ENCODE assay signal across 27 mouse cellular contexts in the genomic region with DNA sequence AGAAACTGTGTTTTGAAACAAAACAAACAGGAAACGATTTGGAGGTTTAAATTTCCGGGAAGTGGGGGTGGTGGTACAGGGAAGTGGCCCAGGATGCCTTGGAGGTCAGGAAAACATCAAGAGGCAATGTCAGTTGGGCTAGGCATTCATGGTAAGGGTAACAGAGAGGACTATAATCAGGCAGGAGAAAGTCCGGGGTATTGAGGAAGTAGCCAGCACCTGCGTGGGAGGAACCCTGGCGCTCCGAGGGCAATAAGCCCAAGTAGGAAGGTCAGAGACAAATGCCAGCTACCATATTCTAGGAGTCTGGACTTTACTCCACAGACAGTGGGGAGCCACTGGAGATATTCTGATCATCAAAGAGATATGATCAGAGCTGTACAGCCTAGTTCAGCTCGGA. TPM values are rescaled to one million over a fixed set of nuclear protein-coding genes. Genes with fewer than 3 reads are reported as not detected.
DNase-seq lines count a peak whose midpoint lies in the region; ATAC-seq and TF ChIP-seq lines count a peak whose summit lies in the region.
"Had no signal": no experiment of that assay in that cellular context is flagged by ENCODE, and none has a peak within 500 bp of the region (broad histone marks: within the 10 kb centered on the region; RNA-seq: fewer than 3 reads in every experiment).

No protein-coding gene starts in this region.

- peak; percentile 32 for ATAC-seq in intestine, postnatal 0 days
- peak; percentile 36; the same call in 1 of the 2 replicates for ATAC-seq in neutrophil, adult 5-6 weeks (ENCODE audit: extremely low read depth, insufficient number of reproducible peaks, low FRiP score, poor library complexity, severe bottlenecking)
- ATAC-seq in neural tube, embryonic 15.5 days (ENCODE audit: low FRiP score), result no peak
- ATAC-seq: forebrain, embryonic 15.5 days; midbrain, embryonic 15.5 days had no signal

- no peak overlapping the region for H3K9ac ChIP-seq in intestine, postnatal 0 days (ENCODE audit: low read depth, low read length)
- H3K9ac ChIP-seq in neural tube, embryonic 15.5 days (replicated peaks), result no peak overlapping the region
- H3K9ac ChIP-seq: embryonic facial prominence, embryonic 13.5 days; forebrain, embryonic 15.5 days; heart, embryonic 13.5 days; hindbrain, embryonic 15.5 days; limb, embryonic 12.5 days; liver, embryonic 15.5 days; midbrain, embryonic 15.5 days had no signal

- H3K4me3 ChIP-seq in intestine, postnatal 0 days (ENCODE audit: low read depth, low read length), result no peak overlapping the region
- no peak overlapping the region for H3K4me3 ChIP-seq in neural tube, embryonic 15.5 days (replicated peaks)
- H3K4me3 ChIP-seq: embryonic facial prominence, embryonic 13.5 days; forebrain, embryonic 10.5 days; forebrain, embryonic 15.5 days; gastrocnemius, adult 2 months; heart, adult 2 months; heart, embryonic 13.5 days; hindbrain, embryonic 10.5 days; hindbrain, embryonic 15.5 days; limb, embryonic 12.5 days; liver, embryonic 15.5 days; midbrain, embryonic 10.5 days; midbrain, embryonic 15.5 days had no signal

- no peaks in the 10 kb centered on the region for H3K27me3 ChIP-seq in intestine, postnatal 0 days (replicated peaks; ENCODE audit: control insufficient read depth, insufficient read depth, low read length)
- H3K27me3 ChIP-seq in neural tube, embryonic 15.5 days (replicated peaks), result no peaks in the 10 kb centered on the region
- H3K27me3 ChIP-seq: embryonic facial prominence, embryonic 13.5 days; forebrain, embryonic 15.5 days; heart, embryonic 13.5 days; hindbrain, embryonic 15.5 days; limb, embryonic 12.5 days; liver, embryonic 15.5 days; midbrain, embryonic 15.5 days had no signal

- no peak overlapping the region for H3K4me2 ChIP-seq in intestine, postnatal 0 days (replicated peaks; ENCODE audit: low read depth)
- H3K4me2 ChIP-seq in neural tube, embryonic 15.5 days, result no peak overlapping the region
- H3K4me2 ChIP-seq: embryonic facial prominence, embryonic 13.5 days; forebrain, embryonic 15.5 days; heart, embryonic 13.5 days; hindbrain, embryonic 15.5 days; limb, embryonic 12.5 days; liver, embryonic 15.5 days; midbrain, embryonic 15.5 days had no signal

- DNase-seq in lung, postnatal 36 days, result peak; percentile 61
- DNase-seq in lung, adult 18-20 months, result no peak
- no peak for DNase-seq in frontal cortex, adult 2 months (ENCODE audit: extremely low spot score in 1 of 2, low spot score in 1 of 2)
- no peak for DNase-seq in cerebellum, postnatal 25 days
- DNase-seq: adrenal gland, adult 8-10 months; cerebellum, adult 9-10 months; gastrocnemius, adult 2 months; gastrocnemius, postnatal 36 days; heart, adult 2 months; heart, postnatal 10 days; kidney, adult 9 months; kidney, postnatal 10 days; thymus, postnatal 25 days had no signal

- H3K9me3 ChIP-seq in intestine, postnatal 0 days (ENCODE audit: control insufficient read depth), result no peaks in the 10 kb centered on the region
- no peaks in the 10 kb centered on the region for H3K9me3 ChIP-seq in neural tube, embryonic 15.5 days (replicated peaks)
- H3K9me3 ChIP-seq: embryonic facial prominence, embryonic 13.5 days; forebrain, embryonic 10.5 days; forebrain, embryonic 15.5 days; heart, embryonic 13.5 days; hindbrain, embryonic 10.5 days; hindbrain, embryonic 15.5 days; limb, embryonic 12.5 days; liver, embryonic 15.5 days; midbrain, embryonic 10.5 days; midbrain, embryonic 15.5 days had no signal

- WGBS in intestine, postnatal 0 days, result 42% methylated on average over 7 of the region's 7 CpGs
- 83% methylated on average over 7 of the region's 7 CpGs for WGBS in neural tube, embryonic 15.5 days

- peak overlapping the region; percentile 64; the same call in 1 of the 2 replicates for H3K27ac ChIP-seq in intestine, postnatal 0 days (ENCODE audit: low read depth, low read length)
- no peak overlapping the region for H3K27ac ChIP-seq in neural tube, embryonic 15.5 days (replicated peaks)
- H3K27ac ChIP-seq: embryonic facial prominence, embryonic 13.5 days; forebrain, embryonic 10.5 days; forebrain, embryonic 15.5 days; gastrocnemius, adult 2 months; heart, adult 2 months; heart, embryonic 13.5 days; hindbrain, embryonic 15.5 days; limb, embryonic 12.5 days; liver, embryonic 15.5 days; macrophage; midbrain, embryonic 10.5 days; midbrain, embryonic 15.5 days had no signal

- TF ChIP-seq CTCF in intestine, postnatal 0 days (IDR thresholded peaks at IDR 0.05; ENCODE audit: low read depth), result no peak

- peaks cover 6% of the 10 kb centered on the region for H3K4me1 ChIP-seq in intestine, postnatal 0 days (replicated peaks; ENCODE audit: control insufficient read depth, insufficient read depth, low read length)
- no peaks in the 10 kb centered on the region for H3K4me1 ChIP-seq in neural tube, embryonic 15.5 days
- H3K4me1 ChIP-seq: hindbrain, embryonic 15.5 days; liver, embryonic 15.5 days; midbrain, embryonic 15.5 days had no signal

- H3K36me3 ChIP-seq in intestine, postnatal 0 days (ENCODE audit: control insufficient read depth, insufficient read depth), result no peaks in the 10 kb centered on the region
- H3K36me3 ChIP-seq in neural tube, embryonic 15.5 days, result no peaks in the 10 kb centered on the region
- H3K36me3 ChIP-seq: embryonic facial prominence, embryonic 13.5 days; forebrain, embryonic 10.5 days; forebrain, embryonic 15.5 days; heart, embryonic 13.5 days; hindbrain, embryonic 10.5 days; hindbrain, embryonic 15.5 days; limb, embryonic 12.5 days; liver, embryonic 15.5 days; midbrain, embryonic 10.5 days; midbrain, embryonic 15.5 days had no signal

RNA-seq across cellular contexts. Expression of a gene that starts 45.9 kb away (rescaled TPM):
- polyA plus RNA-seq in intestine, postnatal 0 days (2015; fragmentation: Nextera tagmentation; extraction: Ambion mirVana), result 22.4 and 27.1 TPM in 2 replicates
- 1,256 and 1,280 TPM in 2 replicates for total RNA-seq in neutrophil, adult 5-6 weeks (2017)
- polyA plus RNA-seq in frontal cortex, adult 2 months (2012; rRNA removed), result 38.0 and 106 TPM in 2 replicates
- 5.7 and 6.0 TPM in 2 replicates for polyA plus RNA-seq in neural tube, embryonic 15.5 days (2015; fragmentation: Nextera tagmentation; extraction: Ambion mirVana)

RNA-seq across cellular contexts. Expression of a gene that starts 53.2 kb away (rescaled TPM):
- 328 TPM in 2 replicates for polyA plus RNA-seq in intestine, postnatal 0 days (2015; fragmentation: Nextera tagmentation; extraction: Ambion mirVana)
- total RNA-seq in neutrophil, adult 5-6 weeks (2017), result 89.6 and 92.8 TPM in 2 replicates
- 128 and 136 TPM in 2 replicates for polyA plus RNA-seq in frontal cortex, adult 2 months (2012; rRNA removed)
- 212 and 223 TPM in 2 replicates for polyA plus RNA-seq in neural tube, embryonic 15.5 days (2015; fragmentation: Nextera tagmentation; extraction: Ambion mirVana)
